Mouse (Mus musculus) ovary, adult 18-20 months (tissue): ENCODE data around the gene Gnaz.

Experiments
- DNase-seq: peaks from one replicate; pipeline ENCODE4 v3.0.0; 2022; ENCODE audit warnings: low spot score, mixed read lengths

Gnaz gene

DNA sequence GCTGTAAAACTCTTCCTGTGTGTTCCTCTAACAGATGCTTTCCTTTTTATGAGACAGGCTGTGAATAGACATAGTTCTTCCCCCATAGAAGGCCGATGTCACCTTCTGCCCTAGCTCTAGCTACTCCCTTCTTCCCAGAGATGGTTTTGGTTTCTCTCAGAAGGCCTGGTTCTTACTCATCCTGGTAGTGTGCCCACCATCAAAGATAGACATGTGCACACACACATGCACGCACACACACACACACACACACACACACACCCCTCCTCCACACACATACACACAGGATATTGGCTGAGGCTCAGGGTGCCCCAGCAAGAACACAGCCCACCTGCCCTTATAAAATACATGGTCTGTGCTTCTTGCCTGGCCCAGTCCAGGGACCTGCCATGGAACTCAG is 2.3 kb downstream of the Gnaz start:
- DNase-seq, result no peak

DNA sequence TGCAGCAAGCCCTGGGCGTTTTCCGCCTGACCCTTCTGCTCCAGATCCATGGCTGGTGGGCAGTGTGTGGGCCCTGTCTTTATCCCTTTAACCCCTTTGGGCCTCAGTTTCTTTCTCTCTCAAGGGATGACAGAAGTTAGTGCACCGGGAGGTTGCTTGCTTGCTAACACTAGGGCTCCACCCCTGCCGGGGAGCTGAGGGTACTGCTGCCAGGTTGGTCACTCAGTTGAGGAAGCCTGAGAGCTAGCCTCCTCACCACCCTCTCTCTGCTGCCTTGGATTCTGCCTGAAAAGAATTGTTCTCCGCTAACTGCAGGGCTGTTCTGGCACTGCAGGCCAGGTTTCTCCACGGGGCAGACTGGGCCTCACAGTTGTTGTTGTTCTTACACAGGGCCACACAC is 6.0 kb downstream of the Gnaz start:
- DNase-seq, result no peak

DNA sequence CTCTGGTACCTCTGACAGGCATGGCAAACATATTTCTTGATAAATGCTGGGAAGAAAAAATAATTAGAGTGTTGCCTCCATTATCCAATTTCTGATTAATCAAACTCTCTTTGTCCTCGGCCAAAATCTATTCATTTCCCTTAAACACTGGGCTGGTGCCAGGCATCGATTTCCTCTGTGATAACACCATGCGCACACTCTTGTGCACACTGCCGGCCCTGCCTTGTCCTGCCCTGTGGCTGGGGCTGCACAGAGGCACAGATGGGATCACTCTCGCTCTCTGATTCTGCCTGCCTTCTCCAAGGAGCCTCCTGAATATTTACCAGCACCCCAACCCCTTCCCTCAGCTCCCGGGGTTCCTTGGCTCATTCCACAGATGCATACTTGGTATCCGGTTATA is 8.6 kb downstream of the Gnaz start:
- DNase-seq, result no peak

DNA sequence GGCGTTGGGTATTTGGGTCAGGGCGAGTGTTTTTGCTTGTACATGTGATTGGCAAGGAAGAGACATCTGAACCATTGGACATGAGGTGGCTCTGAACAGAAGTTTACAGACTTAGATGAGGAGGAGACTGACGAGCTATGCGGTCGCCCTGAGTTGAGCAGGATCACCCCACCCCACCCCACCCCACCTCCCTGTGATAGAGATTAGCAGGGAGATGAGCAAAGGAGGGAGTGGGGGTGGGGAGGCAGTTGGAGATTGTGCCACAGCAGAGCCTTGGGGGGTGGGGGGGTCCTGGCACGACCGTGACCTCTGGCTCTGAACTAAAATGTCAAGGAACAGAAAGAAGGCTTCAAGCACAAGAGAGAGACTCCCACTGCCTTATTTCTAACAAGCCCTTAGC is 9.5 kb downstream of the Gnaz start:
- DNase-seq, result no peak

DNA sequence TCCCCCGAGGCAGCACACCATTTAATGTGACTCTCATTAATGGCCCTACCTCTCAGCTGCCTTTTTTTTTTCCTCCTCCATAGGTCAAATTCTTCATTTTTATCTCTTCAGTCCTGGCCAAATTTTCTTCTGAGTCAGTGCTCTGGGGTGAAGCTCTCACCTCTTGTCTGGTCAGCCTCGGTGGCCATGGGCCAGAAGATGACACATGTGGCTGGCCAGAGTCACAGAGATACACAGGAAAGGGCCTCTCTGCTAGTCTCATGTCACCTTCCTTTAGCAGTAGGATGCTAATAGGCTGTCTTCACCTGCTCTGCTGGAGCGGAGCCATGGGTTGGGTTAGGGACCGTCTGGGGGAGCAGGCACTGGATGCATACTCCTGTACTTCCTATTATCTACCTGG is 11.1 kb downstream of the Gnaz start:
- no peak for DNase-seq

DNA sequence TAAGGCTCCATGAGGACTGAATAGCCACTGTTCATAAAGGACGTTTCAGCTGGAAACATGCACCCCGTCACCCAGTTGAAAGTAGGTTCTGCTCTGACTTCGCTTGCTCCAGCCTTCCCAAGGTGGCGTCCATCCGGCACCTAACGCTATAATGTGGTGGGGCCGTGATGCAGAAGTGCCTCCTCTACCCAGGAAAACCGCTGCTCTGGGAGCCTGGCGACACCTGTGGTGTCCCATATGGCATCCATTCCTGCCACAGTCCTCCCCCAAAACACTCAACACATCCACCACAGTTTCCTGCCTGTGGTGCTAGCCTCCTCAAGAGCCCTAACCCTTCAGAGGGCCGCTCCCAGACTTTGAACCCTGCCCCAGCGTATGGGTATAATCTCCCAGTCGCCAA is 14.2 kb downstream of the Gnaz start:
- no peak for DNase-seq

DNA sequence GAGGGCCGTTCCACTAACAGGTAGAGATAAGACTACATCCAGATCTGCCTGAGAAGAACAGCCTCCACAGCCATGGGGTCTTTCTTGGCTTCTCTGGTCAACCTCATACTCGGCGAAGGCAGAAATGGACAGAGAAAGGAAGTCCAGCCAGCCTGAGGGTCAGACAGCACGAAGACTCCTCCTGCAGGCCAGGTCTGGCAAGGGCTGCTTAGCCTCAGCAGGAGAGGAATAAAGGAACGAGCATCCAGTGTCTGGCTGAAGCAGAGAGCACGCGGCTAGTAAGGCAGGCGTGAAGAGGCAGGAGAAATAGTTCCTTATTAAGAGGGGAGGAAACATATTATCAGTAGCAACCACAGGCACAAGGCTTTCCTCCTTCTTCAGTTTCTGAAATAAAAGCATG is 16.2 kb downstream of the Gnaz start:
- no peak for DNase-seq

DNA sequence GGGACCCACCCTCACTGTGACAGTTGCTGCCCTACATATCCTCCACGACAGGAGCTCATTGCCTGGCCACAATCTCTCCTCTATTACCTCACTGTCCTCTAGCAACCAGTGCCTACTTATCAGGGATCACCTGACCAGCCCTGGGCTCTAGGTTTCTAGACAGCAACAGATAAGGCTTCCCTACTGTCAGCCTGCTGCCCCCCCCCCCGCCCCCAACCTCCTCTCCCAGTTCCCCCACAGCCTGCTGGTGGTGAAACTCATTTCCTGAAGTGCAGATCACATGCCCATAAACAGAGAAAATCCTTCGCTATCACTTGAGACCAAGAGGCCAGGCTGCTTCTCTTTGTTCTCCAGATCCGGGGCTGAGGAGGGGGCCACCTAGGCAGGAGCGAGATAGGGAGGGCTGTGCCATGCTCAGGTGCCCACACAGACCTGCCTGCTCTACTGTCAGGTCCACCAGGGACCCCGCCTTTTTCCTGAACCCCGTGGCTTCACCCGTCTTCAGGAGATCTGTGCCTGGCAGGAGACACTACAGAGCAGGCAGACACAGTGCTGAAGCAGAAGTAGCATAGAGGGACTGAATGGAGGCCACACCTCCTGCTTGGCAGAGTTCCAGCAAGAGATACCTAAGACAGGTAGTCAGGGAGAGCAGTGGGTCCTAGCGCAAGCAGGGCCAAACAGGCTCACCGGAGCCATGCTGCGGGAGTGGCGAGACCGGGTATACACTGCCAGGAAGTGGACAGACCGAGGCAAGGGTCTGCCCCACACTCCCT is 20.9 kb downstream of the Gnaz start:
- no peak for DNase-seq

DNA sequence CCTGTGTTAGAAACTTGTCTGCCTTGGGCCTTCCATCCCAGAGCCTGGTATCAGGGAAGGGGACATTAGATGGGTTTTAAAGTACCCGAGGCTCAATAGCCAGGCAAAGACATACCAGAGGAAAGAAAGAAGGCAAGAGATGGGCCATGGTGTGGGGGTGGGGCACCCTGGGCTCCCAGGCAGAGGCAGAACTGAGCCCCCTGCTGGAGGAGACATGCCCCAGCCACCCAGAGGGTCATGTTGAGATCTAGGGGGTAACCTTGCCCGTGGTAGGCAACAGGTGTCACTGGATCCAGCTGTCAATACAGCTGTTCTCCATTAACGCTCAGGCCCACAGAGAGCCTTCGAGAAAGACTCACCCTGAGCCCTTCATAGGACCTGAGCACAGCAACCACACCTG is 22.8 kb downstream of the Gnaz start:
- DNase-seq, result no peak

DNA sequence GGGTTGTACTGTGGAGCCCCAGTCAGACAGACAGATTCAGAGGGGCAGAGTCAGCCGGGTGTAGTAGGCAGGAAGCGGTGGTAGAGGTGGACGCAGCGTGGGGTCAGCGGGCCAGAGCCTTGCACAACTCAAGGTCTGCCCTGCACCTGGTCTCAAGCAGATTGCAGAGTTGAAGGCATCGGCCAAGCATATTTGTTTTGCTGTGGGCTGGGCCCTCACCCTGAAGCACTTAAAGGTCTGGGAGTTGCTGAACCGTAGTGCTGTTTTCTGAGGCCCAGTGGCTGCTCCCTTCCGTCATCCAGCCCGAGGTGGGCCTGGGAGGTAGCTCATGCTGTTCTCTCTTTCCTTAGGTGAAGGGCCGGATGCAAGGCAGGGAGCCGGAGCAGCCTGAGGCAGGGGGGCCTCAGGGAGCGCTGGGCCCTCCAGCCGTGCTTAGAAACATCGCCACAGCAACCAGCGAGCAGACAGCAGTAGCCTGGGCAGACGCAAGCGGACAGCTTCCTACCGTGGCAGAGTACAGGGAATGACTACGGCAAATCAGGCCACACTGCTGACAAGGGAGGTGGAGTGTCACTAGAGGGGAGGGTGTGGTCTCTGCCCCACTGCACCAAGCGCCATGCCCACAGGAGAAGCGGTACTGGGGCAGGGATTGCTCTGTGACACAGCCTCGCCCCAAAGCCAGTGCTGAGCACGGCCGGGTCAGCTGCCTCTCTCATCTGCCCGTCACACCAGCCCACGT is 23.8 kb downstream of the Gnaz start:
- no peak for DNase-seq

DNA sequence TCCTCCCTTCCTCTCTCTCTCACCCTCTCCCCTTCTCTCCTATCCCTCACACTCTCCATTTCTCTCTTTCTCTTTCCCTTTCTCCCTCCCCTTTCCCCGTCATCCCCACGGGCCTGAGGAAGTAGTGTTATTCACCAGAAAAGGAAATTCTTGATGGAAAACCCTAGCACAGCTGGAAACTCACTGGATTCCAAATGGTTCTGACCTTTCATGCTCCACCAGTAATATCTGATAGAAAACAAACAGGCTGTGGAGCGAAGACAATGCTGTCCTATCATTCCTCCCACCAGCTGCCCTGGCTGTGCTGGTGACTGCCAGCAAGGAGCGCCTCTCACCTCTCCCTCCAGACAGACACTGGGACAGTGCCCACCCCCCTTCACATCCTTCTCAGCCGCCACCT is 27.9 kb downstream of the Gnaz start:
- DNase-seq, result no peak

DNA sequence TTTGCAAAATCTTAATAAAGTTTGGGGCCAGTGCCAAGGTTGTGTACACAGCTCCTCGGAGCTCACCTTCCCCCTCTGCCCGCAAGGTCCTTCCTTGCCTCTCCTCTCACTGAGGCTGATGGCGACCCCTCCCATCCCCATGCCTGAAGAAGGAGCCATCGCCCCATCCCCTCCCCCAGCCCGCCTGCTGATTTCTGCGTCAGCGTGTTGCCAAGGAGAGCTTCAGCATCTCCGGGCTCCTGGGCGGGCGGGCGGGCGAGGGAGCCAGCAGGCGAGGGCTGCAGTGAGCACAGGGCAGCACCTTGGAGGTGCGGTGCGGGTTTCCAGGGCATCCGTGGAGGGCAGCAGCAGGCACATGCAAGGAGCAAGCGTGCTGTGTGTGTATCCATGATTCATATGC is 28.4 kb downstream of the Gnaz start:
- no peak for DNase-seq

DNA sequence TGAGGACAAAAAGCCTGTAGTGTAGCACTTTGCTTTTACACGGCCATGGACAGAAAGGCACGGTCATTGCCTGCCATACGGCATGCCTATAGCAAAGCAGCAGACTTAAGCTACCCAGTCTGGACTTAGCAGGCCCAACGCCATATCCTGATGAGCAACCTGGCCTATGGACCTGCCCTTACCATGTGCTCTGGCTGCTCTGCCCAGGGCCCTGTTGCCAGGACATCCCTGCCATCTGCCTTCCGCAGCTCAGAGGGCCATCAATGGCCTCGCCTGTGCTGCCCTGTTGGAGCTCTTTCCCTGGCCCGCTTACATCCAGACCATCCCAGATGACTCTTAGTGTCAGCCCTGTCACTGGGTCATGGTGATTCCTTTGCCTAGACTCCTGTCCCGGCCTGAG is 34.4 kb downstream of the Gnaz start:
- DNase-seq, result no peak

DNA sequence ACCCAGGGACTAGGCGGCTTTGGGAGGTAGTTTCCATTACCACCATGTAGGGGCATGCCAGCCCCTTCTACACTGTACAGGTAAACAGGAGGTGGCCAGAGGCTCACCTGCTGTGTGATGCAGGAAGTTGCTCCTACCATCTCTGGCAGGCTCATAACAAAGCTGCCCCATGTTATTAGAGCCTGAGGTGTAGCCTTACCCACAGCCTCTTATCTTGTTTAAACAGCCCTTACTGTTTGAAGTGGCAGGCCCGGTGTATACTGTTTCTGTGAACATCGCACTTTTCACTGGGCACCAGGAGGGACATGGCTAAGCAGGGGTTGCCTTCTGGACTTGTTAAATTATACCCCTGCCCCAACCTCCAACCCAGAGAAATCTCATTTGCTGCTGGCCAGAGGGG is 37.1 kb downstream of the Gnaz start:
- no peak for DNase-seq

DNA sequence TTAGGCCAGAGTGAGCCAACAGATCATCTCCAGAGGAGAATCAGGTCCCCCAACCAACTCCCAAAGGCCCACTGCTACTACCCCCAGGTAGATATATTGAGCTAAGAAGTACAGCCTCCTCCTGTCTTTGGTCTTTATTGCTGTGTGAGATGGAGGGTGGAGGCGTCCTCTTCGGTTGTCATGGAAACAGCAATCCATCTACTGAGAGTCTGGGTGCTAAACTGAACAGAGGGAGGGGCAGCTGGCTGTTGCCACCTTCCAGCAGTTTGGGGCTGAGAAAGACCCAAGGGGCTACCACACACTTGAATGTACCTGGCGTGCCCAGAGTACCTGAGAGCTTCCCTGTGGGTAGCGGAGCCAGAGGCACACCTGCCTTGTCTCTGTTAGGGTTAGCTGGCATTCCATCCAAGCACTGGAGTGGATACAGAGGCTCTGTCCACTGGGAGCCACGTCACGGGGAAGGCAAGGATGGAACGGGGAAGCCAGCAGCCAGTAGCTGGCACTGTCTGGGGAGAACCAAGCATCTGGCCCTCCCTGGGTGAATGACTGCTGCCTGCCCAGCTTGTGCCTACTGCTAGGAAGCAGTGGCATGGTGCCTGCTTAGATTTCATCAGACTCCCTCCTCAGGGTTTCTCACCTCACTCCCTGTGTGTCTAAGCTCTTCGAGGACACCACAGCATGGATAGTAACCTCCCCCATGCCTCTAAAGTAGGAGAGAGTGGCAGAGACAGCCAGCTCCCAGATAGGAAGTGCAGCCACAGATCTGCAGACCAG is 40.1 kb downstream of the Gnaz start:
- DNase-seq, result no peak

DNA sequence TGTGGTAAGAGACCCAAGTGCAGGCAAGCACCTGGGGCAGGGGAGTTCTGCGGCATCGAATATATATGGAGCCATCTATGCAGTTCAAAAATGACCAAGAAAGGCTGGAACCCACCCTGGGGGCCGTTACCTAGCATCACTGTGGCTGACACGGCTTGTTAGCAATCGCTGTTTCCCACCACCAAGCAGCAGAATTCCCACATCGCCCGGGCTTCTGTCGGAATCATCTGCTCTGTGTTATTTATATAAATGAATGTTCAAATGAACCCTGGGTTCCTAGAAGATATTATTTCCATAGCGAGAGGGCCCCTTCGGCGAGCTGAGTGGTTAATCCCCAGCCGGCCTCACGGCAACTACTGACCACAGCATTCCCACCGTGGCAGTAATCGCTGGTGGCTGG is 43.7 kb downstream of the Gnaz start:
- DNase-seq, result no peak

DNA sequence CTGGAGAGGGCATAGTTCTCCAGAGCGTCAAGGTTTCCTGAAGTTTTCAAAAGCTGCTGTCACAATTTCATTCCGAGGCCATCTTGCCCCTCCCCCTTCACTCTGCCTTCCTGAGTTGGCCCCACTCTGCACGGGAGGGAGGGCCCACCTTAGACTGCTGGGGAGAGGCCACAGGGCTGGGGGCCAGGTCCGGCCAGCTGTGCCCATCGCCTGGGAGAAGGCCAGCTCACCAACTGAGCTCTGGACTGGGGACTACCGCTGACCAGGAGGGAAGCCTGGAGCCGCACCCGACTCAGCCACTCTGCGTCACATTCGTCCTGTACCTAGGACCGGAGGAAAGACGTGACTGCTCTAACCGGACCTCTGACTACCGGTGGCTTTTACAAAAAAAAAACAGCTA is 48.5 kb downstream of the Gnaz start:
- DNase-seq, result no peak

DNA sequence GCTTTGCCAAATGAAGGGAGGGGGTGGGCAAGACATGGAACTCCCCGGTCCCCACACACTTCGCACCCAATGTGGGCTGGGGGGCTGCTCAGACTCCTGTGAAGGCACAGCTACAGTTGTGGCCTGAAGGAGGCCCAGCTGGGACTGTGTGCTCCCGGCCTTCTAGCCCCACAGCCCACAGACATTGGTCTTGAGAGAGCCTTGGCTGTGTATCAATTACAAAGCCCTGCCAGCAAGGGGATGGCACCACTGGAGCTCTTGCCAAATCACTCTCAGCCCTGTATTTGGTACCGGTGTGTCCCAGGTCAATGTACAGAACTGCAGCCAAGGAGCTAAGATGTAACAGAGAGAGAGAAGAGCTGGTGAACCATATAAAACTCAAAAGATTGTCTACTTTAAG is 49.5 kb downstream of the Gnaz start:
- DNase-seq, result no peak

DNA sequence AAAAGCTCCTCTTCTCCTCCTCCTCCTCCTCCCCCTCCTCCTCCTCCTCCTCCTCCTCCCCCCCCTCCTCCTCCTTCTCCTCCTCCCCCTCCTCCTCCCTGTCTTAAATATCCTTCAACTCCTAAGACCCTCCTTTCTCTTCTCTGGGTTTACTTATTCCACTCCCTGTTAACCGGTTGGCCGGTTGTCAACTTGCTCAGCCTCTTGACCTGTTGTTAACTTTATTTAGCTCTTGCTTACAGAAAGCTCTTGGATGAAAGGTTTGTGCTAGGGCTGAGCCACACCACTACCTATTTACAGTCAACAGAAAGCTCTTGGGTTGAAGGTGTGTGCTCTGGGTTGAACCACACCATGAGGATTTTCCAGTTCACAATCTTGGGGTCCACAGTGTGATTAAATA is 53.3 kb downstream of the Gnaz start:
- DNase-seq, result no peak

DNA sequence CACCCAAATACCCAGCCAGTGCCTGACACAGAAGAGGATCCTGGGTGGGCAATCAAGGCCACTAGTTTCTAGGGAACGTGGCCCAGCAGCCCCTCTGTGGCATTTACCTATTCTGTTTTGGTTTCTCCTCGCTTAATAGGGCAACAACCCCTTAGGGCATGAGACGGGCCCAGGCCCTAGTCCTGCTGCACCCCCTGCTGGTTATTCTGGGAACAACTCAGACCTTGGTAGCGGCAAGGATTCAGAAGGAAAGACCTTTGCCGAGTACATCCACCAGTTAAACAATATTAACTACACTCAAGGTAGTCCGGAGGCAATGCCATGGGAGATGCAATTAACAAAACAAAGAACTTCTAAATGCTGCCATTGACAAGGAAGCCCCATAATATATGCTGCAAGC is 54.2 kb downstream of the Gnaz start:
- DNase-seq, result peak; percentile 31

DNA sequence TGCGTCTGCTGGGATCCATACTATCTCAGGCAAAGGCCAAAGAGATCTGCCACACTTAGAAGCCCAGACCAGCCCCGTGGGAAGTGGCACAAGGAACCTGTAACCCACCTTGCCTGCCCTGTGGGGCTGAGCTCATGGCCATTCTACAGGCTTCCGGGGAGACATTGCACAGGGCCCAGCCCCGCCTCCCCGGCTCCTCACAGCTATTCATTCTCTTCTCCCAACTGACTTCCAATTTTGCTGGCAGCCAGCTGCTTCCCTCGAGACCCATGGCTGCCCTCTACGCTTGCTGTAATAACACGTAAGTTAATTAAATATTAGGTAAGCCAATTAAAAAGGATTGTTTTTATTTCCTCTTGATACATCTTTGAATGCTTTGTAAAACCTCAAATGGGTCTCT is 59.5 kb downstream of the Gnaz start:
- no peak for DNase-seq

DNA sequence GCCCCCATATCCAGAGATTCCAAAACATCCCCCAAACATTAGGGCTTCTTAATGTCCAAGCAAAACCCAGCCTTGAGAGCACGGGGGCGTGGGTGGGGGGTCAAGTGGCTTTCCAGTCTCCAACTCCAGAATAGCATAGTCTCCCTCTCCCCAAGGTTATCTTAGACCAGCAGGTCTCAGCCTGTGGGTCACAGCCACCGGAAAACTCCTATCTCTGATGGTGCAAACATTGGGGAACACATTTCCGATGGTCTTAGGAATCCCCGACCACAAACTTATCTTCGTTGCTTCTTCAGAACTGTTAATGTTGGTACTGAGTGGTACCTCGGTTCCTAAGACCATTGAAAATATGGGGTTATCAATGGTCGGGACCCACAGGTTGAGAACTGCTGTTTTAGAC is 61.8 kb downstream of the Gnaz start:
- DNase-seq, result no peak

DNA sequence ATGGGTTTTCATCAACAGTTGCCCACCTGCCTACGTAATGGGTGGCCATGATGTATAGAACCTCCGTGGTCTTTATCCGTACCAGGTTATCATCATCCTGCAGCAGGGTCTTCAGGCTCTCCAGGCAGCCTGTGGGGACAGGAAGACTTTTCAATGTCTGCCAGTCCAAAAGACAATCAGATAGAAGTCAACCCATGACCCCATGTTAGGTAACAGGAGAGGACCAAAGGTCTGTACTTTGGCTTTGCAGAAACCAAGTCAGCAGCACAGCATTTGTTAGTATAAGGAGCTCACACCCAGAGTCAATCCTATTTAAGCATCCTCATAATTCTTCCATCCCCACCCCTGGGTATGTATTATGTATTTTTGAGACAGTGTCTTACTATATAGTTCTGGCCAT is 62.7 kb downstream of the Gnaz start:
- no peak for DNase-seq
